Mouse (Mus musculus): ENCODE measurements around the gene Cuta.

GRCm38 (mm10) chr17:26932839-26933398 lies 6.5 kb downstream of the Cuta start, which contains the start of gene Phf1:
- TF ChIP-seq FLI1 (IDR thresholded peaks at IDR 0.05; ENCODE audit: low read length): no peak
- no peak for TF ChIP-seq GATA1 (IDR thresholded peaks at IDR 0.05; ENCODE audit: borderline replicate concordance, low read length)

Measured in megakaryocyte, embryonic 14.5 days (primary cell).